Mouse (Mus musculus): Measurements from ENCODE around the gene Nbl1.
A peak's percentile ranks its signal among the peaks of the same experiment; 100 is the strongest.

Nbl1 gene

GRCm38 (mm10) chr4:139092356-139093195 lies at the start of gene Nbl1:
Gene Nbl1 (minus strand): TSS chr4:139092993.
- peak; percentile 83 for DNase-seq (ENCODE audit: inconsistent ontology term)

GRCm38 (mm10) chr4:139141785-139142184 lies 49.0 kb upstream of the Nbl1 start:
- DNase-seq (ENCODE audit: inconsistent ontology term) = no peak

GRCm38 (mm10) chr4:139140267-139140666 lies 47.5 kb upstream of the Nbl1 start:
- no peak for DNase-seq (ENCODE audit: inconsistent ontology term)

- no peak for DNase-seq (ENCODE audit: inconsistent ontology term)
Measured at GRCm38 (mm10) chr4:139136011-139136410, 43.2 kb upstream of the Nbl1 start.

GRCm38 (mm10) chr4:139133109-139133508 lies 40.3 kb upstream of the Nbl1 start:
- DNase-seq (ENCODE audit: inconsistent ontology term) = no peak

- no peak for DNase-seq (ENCODE audit: inconsistent ontology term)
Measured at GRCm38 (mm10) chr4:139131858-139132672, 39.3 kb upstream of the Nbl1 start.

GRCm38 (mm10) chr4:139130701-139131549 lies 38.1 kb upstream of the Nbl1 start, which contains the start of gene Minos1:
Gene Minos1 (minus strand): TSS chr4:139131113.
- peak; percentile 98 for DNase-seq (ENCODE audit: inconsistent ontology term)

- DNase-seq (ENCODE audit: inconsistent ontology term) = peak; percentile 68
Measured at GRCm38 (mm10) chr4:139129806-139130700, 37.3 kb upstream of the Nbl1 start.

- no peak for DNase-seq (ENCODE audit: inconsistent ontology term)
Measured at GRCm38 (mm10) chr4:139126475-139126874, 33.7 kb upstream of the Nbl1 start.

- no peak for DNase-seq (ENCODE audit: inconsistent ontology term)
Measured at GRCm38 (mm10) chr4:139124940-139125339, 32.1 kb upstream of the Nbl1 start.

- no peak for DNase-seq (ENCODE audit: inconsistent ontology term)
Measured at GRCm38 (mm10) chr4:139122557-139122956, 29.8 kb upstream of the Nbl1 start.

GRCm38 (mm10) chr4:139120998-139121397 lies 28.2 kb upstream of the Nbl1 start:
- DNase-seq (ENCODE audit: inconsistent ontology term) = no peak

- DNase-seq (ENCODE audit: inconsistent ontology term) = no peak
Measured at GRCm38 (mm10) chr4:139120281-139120814, 27.6 kb upstream of the Nbl1 start.

GRCm38 (mm10) chr4:139116356-139117063 lies 23.7 kb upstream of the Nbl1 start:
- peak; percentile 78 for DNase-seq (ENCODE audit: inconsistent ontology term)

GRCm38 (mm10) chr4:139115721-139116120 lies 22.9 kb upstream of the Nbl1 start:
- DNase-seq (ENCODE audit: inconsistent ontology term) = no peak

GRCm38 (mm10) chr4:139112482-139112881 lies 19.7 kb upstream of the Nbl1 start:
- no peak for DNase-seq (ENCODE audit: inconsistent ontology term)

GRCm38 (mm10) chr4:139111421-139111820 lies 18.6 kb upstream of the Nbl1 start:
- DNase-seq (ENCODE audit: inconsistent ontology term) = no peak

- no peak for DNase-seq (ENCODE audit: inconsistent ontology term)
Measured at GRCm38 (mm10) chr4:139110858-139111257, 18.1 kb upstream of the Nbl1 start.

GRCm38 (mm10) chr4:139105453-139105852 lies 12.7 kb upstream of the Nbl1 start:
- no peak for DNase-seq (ENCODE audit: inconsistent ontology term)

- DNase-seq (ENCODE audit: inconsistent ontology term) = no peak
Measured at GRCm38 (mm10) chr4:139101546-139101945, 8.8 kb upstream of the Nbl1 start.

All from Muller cell, postnatal 12 days (primary cell).